Comparison of ENCODE assay signal across 9 mouse cellular contexts in genomic region chr16:96673191-96673847, GRCm38 (mm10).
DNase-seq lines count a peak whose midpoint lies in the region; ATAC-seq and TF ChIP-seq lines count a peak whose summit lies in the region.
"Had no signal": no experiment of that assay in that cellular context is flagged by ENCODE, and none has a peak within 500 bp of the region (broad histone marks: within the 10 kb centered on the region; RNA-seq: fewer than 3 reads in every experiment).

No protein-coding gene starts in this region.

- no peaks in the 10 kb centered on the region for H3K4me1 ChIP-seq in forebrain, postnatal 0 days (ENCODE audit: insufficient read depth)
- H3K4me1 ChIP-seq: liver, embryonic 13.5 days had no signal

- peak overlapping the region; percentile 32; the same call in 1 of the 2 replicates for H3K27ac ChIP-seq in layer of hippocampus, adult 2 months
- H3K27ac ChIP-seq in forebrain, postnatal 0 days (ENCODE audit: low read depth, low read length): no peak overlapping the region
- H3K27ac ChIP-seq: liver, embryonic 13.5 days had no signal

- DNase-seq in layer of hippocampus, adult 2 months (ENCODE audit: low spot score in 2 of 2): no peak
- no peak for DNase-seq in layer of hippocampus, adult 11-12 months (ENCODE audit: low spot score)
- peak; percentile 45 for DNase-seq in forebrain, postnatal 0 days
- peak; percentile 25 for DNase-seq in mesoderm, embryonic 11.5 days (ENCODE audit: low read depth, low spot score)
- DNase-seq in right cerebral cortex, adult 2 months (ENCODE audit: low spot score in 2 of 2): peak; percentile 31 to 41
- DNase-seq in ovary, postnatal 10 days (ENCODE audit: low spot score): no peak
- DNase-seq in cerebellum, postnatal 14 days: no peak
- DNase-seq: liver, embryonic 13.5 days had no signal

- no peak for TF ChIP-seq CTCF in layer of hippocampus, adult 2 months (conservative IDR thresholded peaks at IDR 0.05)
- TF ChIP-seq CTCF in forebrain, postnatal 0 days (IDR thresholded peaks at IDR 0.05; ENCODE audit: low read depth): no peak

- peaks cover 6% of the 10 kb centered on the region; the same call in 1 of the 2 replicates for H3K36me3 ChIP-seq in forebrain, postnatal 0 days (ENCODE audit: insufficient read depth)
- H3K36me3 ChIP-seq: liver, embryonic 13.5 days had no signal

- peak overlapping the region; percentile 29 for H3K4me2 ChIP-seq in forebrain, postnatal 0 days (ENCODE audit: low read depth)
- H3K4me2 ChIP-seq: liver, embryonic 13.5 days had no signal

- H3K27me3 ChIP-seq in forebrain, postnatal 0 days (ENCODE audit: insufficient read depth, low read length): no peaks in the 10 kb centered on the region
- H3K27me3 ChIP-seq: liver, embryonic 13.5 days had no signal

- no peaks in the 10 kb centered on the region for H3K9me3 ChIP-seq in forebrain, postnatal 0 days (ENCODE audit: low read length)
- H3K9me3 ChIP-seq: liver, embryonic 13.5 days had no signal

- peak; percentile 65 for ATAC-seq in forebrain, postnatal 0 days
- ATAC-seq: activated CD4-positive, CD25-positive, alpha-beta regulatory T cell, adult 4 months had no signal

- no peak overlapping the region for H3K4me3 ChIP-seq in layer of hippocampus, adult 2 months
- no peak overlapping the region for H3K4me3 ChIP-seq in forebrain, postnatal 0 days (ENCODE audit: low read depth, low read length)
- H3K4me3 ChIP-seq: liver, embryonic 13.5 days had no signal

- WGBS in forebrain, postnatal 0 days: 29% methylated on average over 25 of the region's 25 CpGs

- H3K9ac ChIP-seq in forebrain, postnatal 0 days: no peak overlapping the region
- H3K9ac ChIP-seq: liver, embryonic 13.5 days had no signal

Comparison
In these comparisons a context has a peak if more than half of its experiments do, and no peak if none do; other contexts are left out.
1. DNase-seq: peak in forebrain, postnatal 0 days (single experiment), mesoderm, embryonic 11.5 days (single experiment) and right cerebral cortex, adult 2 months (2 of 2); none in layer of hippocampus, adult 2 months (0 of 2), layer of hippocampus, adult 11-12 months (single experiment), ovary, postnatal 10 days (single experiment) and cerebellum, postnatal 14 days (0 of 2).